ENCODE assay signal across 23 mouse cellular contexts in genomic region chr1:135568087-135568486, GRCm38 (mm10). TPM values are rescaled to one million over a fixed set of nuclear protein-coding genes. Genes with fewer than 3 reads are reported as not detected.
DNase-seq lines count a peak whose midpoint lies in the region; TF ChIP-seq lines count a peak whose summit lies in the region.
"Had no signal": no experiment of that assay in that cellular context is flagged by ENCODE, and none has a peak within 500 bp of the region (broad histone marks: within the 10 kb centered on the region; RNA-seq: fewer than 3 reads in every experiment).

No protein-coding gene starts in this region.

- H3ac ChIP-seq in C2C12 (ENCODE audit: control insufficient read depth, insufficient read length, low read depth) = no peak overlapping the region

- H3K4me1 ChIP-seq in limb, embryonic 10.5 days = peaks cover 71% of the 10 kb centered on the region

- 76% methylated on average over 8 of the region's 8 CpGs for WGBS in limb, embryonic 10.5 days

- peak overlapping the region; percentile 73 for H3K27ac ChIP-seq in layer of hippocampus, adult 2 months
- peak overlapping the region; percentile 4; the same call in 1 of the 2 replicates for H3K27ac ChIP-seq in limb, embryonic 10.5 days
- H3K27ac ChIP-seq: embryonic facial prominence, embryonic 13.5 days; embryonic facial prominence, embryonic 15.5 days; forebrain, embryonic 13.5 days had no signal

- peaks cover 63% of the 10 kb centered on the region for H3K79me2 ChIP-seq in C2C12 (ENCODE audit: control insufficient read depth, insufficient read depth)

- H3K9me3 ChIP-seq in limb, embryonic 10.5 days (replicated peaks) = no peaks in the 10 kb centered on the region
- H3K9me3 ChIP-seq: embryonic facial prominence, embryonic 13.5 days; embryonic facial prominence, embryonic 15.5 days; forebrain, embryonic 13.5 days had no signal

- no peak for DNase-seq in layer of hippocampus, adult 2 months (ENCODE audit: low spot score in 2 of 2)
- DNase-seq in layer of hippocampus, adult 8-10 months (ENCODE audit: low spot score in 2 of 2) = no peak
- no peak for DNase-seq in limb, embryonic 10.5 days (ENCODE audit: low spot score)
- DNase-seq in spleen, postnatal 4 days (ENCODE audit: low spot score in 2 of 2) = no peak
- no peak for DNase-seq in gastrocnemius, adult 8-10 months (ENCODE audit: low spot score in 2 of 2)
- no peak for DNase-seq in urinary bladder, postnatal 36 days (ENCODE audit: low spot score in 2 of 2)
- DNase-seq: adrenal gland, adult 2 months; adrenal gland, postnatal 10 days; adrenal gland, postnatal 25 days; B cell, adult 2 months; cerebellum, adult 11 months; cerebellum, adult 18-20 months; cerebellum, adult 8-10 months; cerebellum, adult 9-11 months; cerebellum, postnatal 14 days; cerebellum, postnatal 36 days; embryo, embryonic 11 days had no signal

- H3K27me3 ChIP-seq in C2C12 (ENCODE audit: control insufficient read depth, insufficient read depth, insufficient read length) = no peaks in the 10 kb centered on the region
- H3K27me3 ChIP-seq in limb, embryonic 10.5 days (ENCODE audit: low read depth, poor library complexity, severe bottlenecking) = no peaks in the 10 kb centered on the region
- H3K27me3 ChIP-seq: embryonic facial prominence, embryonic 13.5 days; embryonic facial prominence, embryonic 15.5 days; forebrain, embryonic 13.5 days; Patski had no signal

- peaks cover 4% of the 10 kb centered on the region for H3K79me3 ChIP-seq in C2C12 (ENCODE audit: low read depth)

- peaks cover 42% of the 10 kb centered on the region for H3K36me3 ChIP-seq in C2C12 (ENCODE audit: control insufficient read depth, insufficient read depth)
- H3K36me3 ChIP-seq in limb, embryonic 10.5 days = peaks cover 27% of the 10 kb centered on the region; the same call in 1 of the 2 replicates
- H3K36me3 ChIP-seq: embryonic facial prominence, embryonic 13.5 days; embryonic facial prominence, embryonic 15.5 days had no signal

- no peak for TF ChIP-seq CTCF in layer of hippocampus, adult 2 months (conservative IDR thresholded peaks at IDR 0.05)
- no peak for TF ChIP-seq CTCF in C2C12 (IDR thresholded peaks at IDR 0.05; ENCODE audit: control insufficient read depth, insufficient read depth, insufficient read length)

- H3K4me3 ChIP-seq in layer of hippocampus, adult 2 months = no peak overlapping the region
- H3K4me3 ChIP-seq in C2C12 (ENCODE audit: insufficient read depth, poor library complexity, severe bottlenecking) = no peak overlapping the region
- no peak overlapping the region for H3K4me3 ChIP-seq in limb, embryonic 10.5 days
- H3K4me3 ChIP-seq: embryonic facial prominence, embryonic 13.5 days; embryonic facial prominence, embryonic 15.5 days; erythroblast, embryonic 14.5 days; forebrain, embryonic 13.5 days had no signal

TF ChIP-seq in C2C12, 6 proteins besides CTCF, POLR2A, EP300 and RAD21:
- no peak for TF ChIP-seq MAX (IDR thresholded peaks at IDR 0.05)
- TF ChIP-seq MYOD1 (IDR thresholded peaks at IDR 0.05; ENCODE audit: control insufficient read depth, insufficient read length, low read depth) = peak; percentile 81
- no peak for TF ChIP-seq CEBPB (IDR thresholded peaks at IDR 0.05; ENCODE audit: low read depth)

RNA-seq across cellular contexts. Expression of gene Nav1, which starts 39.0 kb away (rescaled TPM):
- 10 to 100 TPM; 60.3 to 71.2 TPM for total RNA-seq in layer of hippocampus, adult 2 months (2021)
- 10 to 100 TPM; 55.8 to 63.3 (median 59.9) TPM for total RNA-seq in layer of hippocampus, adult 8-10 months (2022)
- polyA plus RNA-seq in C2C12 (2012; fragmentation: generic; extraction: Trizol) = 22.2 TPM
- 16.1 and 18.3 TPM in 2 replicates for polyA plus RNA-seq in limb, embryonic 10.5 days (2016; fragmentation: Nextera tagmentation; extraction: Ambion mirVana)
- total RNA-seq in gastrocnemius, adult 8-10 months (2022) = 1 to 10 TPM; 4.3 to 8.4 (median 6.8) TPM

Comparison
In these comparisons a context has a peak if more than half of its experiments do, and no peak if none do; other contexts are left out.
1. RNA of gene Nav1, which starts 39.0 kb away (total RNA-seq): 60.3 to 71.2 TPM in layer of hippocampus, adult 2 months and 55.8 to 63.3 TPM in layer of hippocampus, adult 8-10 months; 4.3 to 8.4 TPM in gastrocnemius, adult 8-10 months; every median in the first group is over 4 times any median in the second.